Mouse (Mus musculus) olfactory bulb, adult 2 months (tissue): ENCODE data around the gene Coq10a. TPM values are rescaled to one million over a fixed set of nuclear protein-coding genes. Genes with fewer than 3 reads are reported as not detected.

Experiments
- H3K27ac ChIP-seq: fragments of 200-500 bp; 2 replicates; pipeline ENCODE4 v1.5.1; 2012; ENCODE audit warnings: low read depth, low read length; ENCODE audit not compliant: insufficient read depth
- H3K4me1 ChIP-seq: fragments of 200-500 bp; 2 replicates; pipeline ENCODE4 v1.6.1; 2012; ENCODE audit warnings: low read length; ENCODE audit not compliant: control insufficient read depth, insufficient read depth
- H3K4me3 ChIP-seq: fragments of 200-500 bp; 2 replicates; pipeline ENCODE4 v1.5.1; 2012; ENCODE audit warnings: mild to moderate bottlenecking, low read depth, low read length, moderate library complexity; ENCODE audit not compliant: insufficient read depth
- CTCF ChIP-seq: fragments of 200-500 bp; IDR thresholded peaks from 2 replicates; pipeline ENCODE4 v1.5.1; 2012; ENCODE audit warnings: low read depth, mild to moderate bottlenecking, low read length, moderate library complexity; ENCODE audit not compliant: insufficient read depth
- POLR2A ChIP-seq: fragments of 200-500 bp; IDR thresholded peaks from 2 replicates; pipeline ENCODE4 v1.6.1; 2012; ENCODE audit warnings: mild to moderate bottlenecking, low read depth, low read length, moderate library complexity; ENCODE audit not compliant: insufficient read depth
- WGBS: fragments of 180-500 bp; shearing (Covaris S2); methylation state at CpG from one replicate; pipeline ENCODE4 v1.1.7; 2018; 5-methylcytosine and 5-hydroxymethylcytosine counted together
- polyA plus RNA-seq: library from polyadenylated mRNA; stranded (reverse); fragments of >200 nt; gene quantifications from 2 replicates; pipeline ENCODE4 v1.2.4, GENCODE M21; 2012; ENCODE audit warnings: low replicate concordance; ENCODE audit not compliant: missing spikeins, insufficient read depth, insufficient read length

Gene Coq10a
- polyA plus RNA-seq, 1 experiment: not detected

- 4% methylated on average over 56 of the region's 73 CpGs for WGBS
- peak within 1 kb of the TSS; percentile 96 for H3K4me3 ChIP-seq
- TF ChIP-seq CTCF: peak; percentile 45; the same call in 1 of the 2 replicates
- peak; percentile 93 for TF ChIP-seq POLR2A
- peaks cover 16% of the 10 kb centered on the region for H3K4me1 ChIP-seq
- H3K27ac ChIP-seq: peak within 1 kb of the TSS; percentile 100
These were observed 7.8 kb upstream of the Coq10a start, which contains the start of gene Ankrd52 for GRCm38 (mm10) chr10:128376455-128377211. Gene Ankrd52, plus strand, starts transcription at chr10:128377115.

- H3K4me1 ChIP-seq: peaks cover 16% of the 10 kb centered on the region
- no peak for TF ChIP-seq POLR2A
- no peak for TF ChIP-seq CTCF
- 43% methylated on average over 4 of the region's 4 CpGs for WGBS
These were observed 7.3 kb upstream of the Coq10a start for GRCm38 (mm10) chr10:128376099-128376454.

GRCm38 (mm10) chr10:128374393-128374792 lies 5.6 kb upstream of the Coq10a start:
- WGBS: 73% methylated on average over 6 of the region's 6 CpGs
- Histone ChIP-seq H3K4me3 (no peak overlapping the region), H3K4me1 (peaks cover 15% of the 10 kb centered on the region), H3K27ac (no peak overlapping the region)
- TF ChIP-seq POLR2A (no peak), CTCF (no peak)

More at GRCm38 (mm10) chr10:128376099-128376454, 7.3 kb upstream of the Coq10a start:
- Histone ChIP-seq H3K4me3 (peak overlapping the region; percentile 96; the same call in 1 of the 2 replicates), H3K27ac (peak overlapping the region; percentile 100)

- Histone ChIP-seq H3K27ac (no peak overlapping the region), H3K4me3 (no peak overlapping the region), H3K4me1 (peaks cover 6% of the 10 kb centered on the region)
- TF ChIP-seq POLR2A (no peak), CTCF (no peak)
- 84% methylated on average over 6 of the region's 6 CpGs for WGBS
These were observed 4.4 kb upstream of the Coq10a start for GRCm38 (mm10) chr10:128372989-128373748.

GRCm38 (mm10) chr10:128372142-128372541 lies 3.3 kb upstream of the Coq10a start:
- TF ChIP-seq POLR2A: no peak
- TF ChIP-seq CTCF: no peak
- Histone ChIP-seq H3K4me1 (peaks cover 7% of the 10 kb centered on the region; the same call in 1 of the 2 replicates), H3K27ac (no peak overlapping the region), H3K4me3 (no peak overlapping the region)
- WGBS: 73% methylated on average over 5 of the region's 5 CpGs

- H3K4me1 ChIP-seq: peaks cover 5% of the 10 kb centered on the region; the same call in 1 of the 2 replicates
- no peak overlapping the region for H3K4me3 ChIP-seq
- H3K27ac ChIP-seq: no peak overlapping the region
- 54% methylated on average over 4 of the region's 4 CpGs for WGBS
- TF ChIP-seq POLR2A: no peak
- TF ChIP-seq CTCF: no peak
These were observed 1.8 kb upstream of the Coq10a start for GRCm38 (mm10) chr10:128370601-128371000.

- Histone ChIP-seq H3K4me3 (no peak overlapping the region), H3K4me1 (peaks cover 5% of the 10 kb centered on the region; the same call in 1 of the 2 replicates), H3K27ac (no peak overlapping the region)
- 46% methylated on average over 6 of the region's 6 CpGs for WGBS
- TF ChIP-seq POLR2A (no peak), CTCF (no peak)
These were observed 1.2 kb upstream of the Coq10a start for GRCm38 (mm10) chr10:128370021-128370420.

- peak overlapping the region; percentile 71 for H3K27ac ChIP-seq
- 70% methylated on average over 6 of the region's 6 CpGs for WGBS
- TF ChIP-seq CTCF (no peak), POLR2A (no peak)
- peaks cover 5% of the 10 kb centered on the region; the same call in 1 of the 2 replicates for H3K4me1 ChIP-seq
- no peak overlapping the region for H3K4me3 ChIP-seq
These were observed 802 bp upstream of the Coq10a start for GRCm38 (mm10) chr10:128369599-128369998.

- Histone ChIP-seq H3K4me3 (peak overlapping the region; percentile 60), H3K27ac (peak overlapping the region; percentile 71), H3K4me1 (peaks cover 5% of the 10 kb centered on the region; the same call in 1 of the 2 replicates)
- WGBS: 2% methylated on average over 9 of the region's 9 CpGs
- TF ChIP-seq CTCF (no peak), POLR2A (no peak)
These were observed 384 bp upstream of the Coq10a start for GRCm38 (mm10) chr10:128369218-128369543.
